Mouse (Mus musculus): ENCODE measurements at regions not wholly inside any gene's neighbourhood (a gene's known extent, or its start where the extent isn't known, plus 50 kb on each side); places are given as distances from the start of the nearest gene placed in this dataset.

GRCm38 (mm10) chr9:56547291-56547977 is 129.0 kb downstream of the Hmg20a start:
- DNase-seq = peak; percentile 20 to 35
- intact Hi-C loops (cut with DNase I) = no loop called here

GRCm38 (mm10) chr9:56549774-56550173 is 131.4 kb downstream of the Hmg20a start:
- intact Hi-C loops (cut with DNase I) = loop anchor here (10.0 kb wide), 1 partner anchor 525 kb away; no protein-coding TSS in a partner anchor
- peak; percentile 29 to 38 for DNase-seq

GRCm38 (mm10) chr9:56550178-56550577 is 131.8 kb downstream of the Hmg20a start:
- intact Hi-C loops (cut with DNase I) = loop anchor here (10.0 kb wide), 1 partner anchor 525 kb away; no protein-coding TSS in a partner anchor
- peak in 1 of 2 experiments; percentile 8 for DNase-seq

- intact Hi-C loops (cut with DNase I) = loop anchor here (2.0 to 10.0 kb wide), 3 partner anchors 35 to 527 kb away; no protein-coding TSS in a partner anchor
Measured at GRCm38 (mm10) chr9:56551376-56552186, 133.2 kb downstream of the Hmg20a start.

GRCm38 (mm10) chr9:56552187-56552686 is 133.8 kb downstream of the Hmg20a start:
- DNase-seq = peak in 1 of 2 experiments; percentile 19
- intact Hi-C loops (cut with DNase I) = loop anchor here (2.0 to 10.0 kb wide), 3 partner anchors 35 to 527 kb away; no protein-coding TSS in a partner anchor

More at GRCm38 (mm10) chr9:56551376-56552186, 133.2 kb downstream of the Hmg20a start:
- DNase-seq = peak in 1 of 2 experiments; percentile 16

- intact Hi-C loops (cut with DNase I) = loop anchor here (1.0 to 10.0 kb wide), 8 partner anchors 36 to 528 kb away; no protein-coding TSS in a partner anchor
- peak; percentile 87 to 89 for DNase-seq
Measured at GRCm38 (mm10) chr9:56552766-56553165, 134.4 kb downstream of the Hmg20a start.

- no peak for DNase-seq
- intact Hi-C loops (cut with DNase I) = loop anchor here (1.0 to 10.0 kb wide), 8 partner anchors 37 to 529 kb away; no protein-coding TSS in a partner anchor
Measured at GRCm38 (mm10) chr9:56553626-56554025, 135.2 kb downstream of the Hmg20a start.

- intact Hi-C loops (cut with DNase I) = loop anchor here (10.0 kb wide), 1 partner anchor 529 kb away; no protein-coding TSS in a partner anchor
- no peak for DNase-seq
Measured at GRCm38 (mm10) chr9:56554096-56554495, 135.7 kb downstream of the Hmg20a start.

- intact Hi-C loops (cut with DNase I) = loop anchor here (10.0 kb wide), 1 partner anchor 535 kb away; no protein-coding TSS in a partner anchor
Measured at GRCm38 (mm10) chr9:56559618-56560144, 141.3 kb downstream of the Hmg20a start.

GRCm38 (mm10) chr9:56562440-56562839 is 144.0 kb downstream of the Hmg20a start:
- intact Hi-C loops (cut with DNase I) = no loop called here

More at GRCm38 (mm10) chr9:56559618-56560144, 141.3 kb downstream of the Hmg20a start:
- DNase-seq = no peak

GRCm38 (mm10) chr9:56564048-56564737 is 145.8 kb downstream of the Hmg20a start:
- intact Hi-C loops (cut with DNase I) = no loop called here
- DNase-seq = no peak

More at GRCm38 (mm10) chr9:56562440-56562839, 144.0 kb downstream of the Hmg20a start:
- DNase-seq = no peak
